Mouse (Mus musculus): ENCODE measurements around the gene Lce3e.

Gene Lce3e

DNA sequence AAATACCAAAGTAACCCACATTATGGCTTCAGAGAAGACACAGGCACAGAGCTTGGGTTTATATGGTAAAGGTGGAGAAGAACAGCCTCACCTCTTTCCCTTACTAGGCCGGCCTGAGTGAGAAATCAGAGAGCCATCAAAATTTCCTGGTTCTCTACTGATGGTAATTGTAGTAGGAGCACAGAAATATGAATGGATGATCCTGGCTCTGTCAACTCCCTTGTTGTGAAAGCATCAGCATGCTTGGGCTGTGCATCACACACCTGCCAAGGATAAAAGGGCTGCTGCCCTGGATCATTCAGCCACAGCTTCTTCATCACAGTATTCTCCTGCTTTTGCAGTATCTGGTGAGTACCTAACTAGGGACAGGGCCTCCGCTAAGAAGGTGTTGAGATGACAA, at the start of gene Lce3e:
Gene Lce3e, plus strand, starts transcription at position 301 of the 400 bp plus-strand sequence.
- no peak for DNase-seq

GRCm38 (mm10) chr3:92920364-92920763, 46.5 kb upstream of the Lce3e start:
- no peak for DNase-seq

- DNase-seq = no peak
Measured at GRCm38 (mm10) chr3:92926130-92926529, 40.7 kb upstream of the Lce3e start, which contains the start of gene Lce3a. TSS of gene Lce3a (minus strand) at chr3:92926230.

- DNase-seq = no peak
Measured at GRCm38 (mm10) chr3:92932679-92933078, 34.2 kb upstream of the Lce3e start, which contains the start of gene Lce3b. TSS of gene Lce3b (plus strand) at chr3:92932979.

GRCm38 (mm10) chr3:92944186-92944585, 22.7 kb upstream of the Lce3e start, which contains the start of gene Lce3c:
TSS of gene Lce3c (plus strand) at chr3:92944486.
- no peak for DNase-seq

GRCm38 (mm10) chr3:92957090-92957489, 9.8 kb upstream of the Lce3e start, which contains the start of gene Lce3d:
TSS of gene Lce3d (plus strand) at chr3:92957390.
- no peak for DNase-seq

GRCm38 (mm10) chr3:92978484-92978883, 11.6 kb downstream of the Lce3e start:
- no peak for DNase-seq

- DNase-seq = no peak
Measured at GRCm38 (mm10) chr3:92991926-92992325, 25.1 kb downstream of the Lce3e start, which contains the start of gene Lce3f. TSS of gene Lce3f (plus strand) at chr3:92992226.

GRCm38 (mm10) chr3:92998691-92999090, 31.8 kb downstream of the Lce3e start:
- DNase-seq = no peak

DNA sequence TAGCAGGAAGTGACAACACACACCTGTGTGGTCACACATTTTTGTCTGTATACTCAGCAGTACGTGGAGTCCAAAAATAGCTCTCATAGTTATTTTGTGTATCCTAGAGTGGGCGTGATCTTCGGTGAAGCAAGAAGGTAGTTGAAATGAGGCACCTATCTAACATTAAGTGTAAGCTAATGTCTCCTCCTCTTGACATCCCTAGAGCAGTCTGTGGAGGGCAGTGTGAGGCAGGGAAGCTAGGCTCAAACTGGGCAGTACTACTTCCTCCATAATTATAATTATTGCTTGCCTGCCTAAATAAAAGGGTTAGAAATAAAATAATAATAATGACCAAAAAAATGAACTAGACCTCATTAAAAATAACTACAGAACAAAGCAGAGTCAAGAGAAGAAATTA, 33.8 kb downstream of the Lce3e start:
- DNase-seq = no peak

DNA sequence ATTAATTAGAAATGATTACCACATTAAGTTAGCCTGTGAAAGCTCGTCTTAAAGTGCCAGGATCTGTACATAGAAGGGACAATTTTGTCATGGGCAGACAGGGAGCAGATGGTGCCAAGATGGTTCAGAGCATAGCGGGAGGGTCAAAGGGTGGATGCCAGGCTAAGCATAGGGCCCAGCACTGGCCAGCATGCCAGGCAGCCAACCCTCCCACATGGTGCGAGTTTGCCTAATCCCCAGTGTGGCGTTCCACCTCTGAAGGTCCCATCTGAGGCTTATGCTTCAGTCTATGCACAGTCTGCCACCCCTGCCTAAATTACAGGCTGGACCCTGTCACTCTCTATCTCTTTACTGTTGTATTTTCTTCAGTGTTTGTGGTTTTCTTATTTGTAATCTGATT, 36.0 kb downstream of the Lce3e start:
- no peak for DNase-seq

- DNase-seq = no peak
Measured at GRCm38 (mm10) chr3:93014378-93014801, 47.5 kb downstream of the Lce3e start.

DNA sequence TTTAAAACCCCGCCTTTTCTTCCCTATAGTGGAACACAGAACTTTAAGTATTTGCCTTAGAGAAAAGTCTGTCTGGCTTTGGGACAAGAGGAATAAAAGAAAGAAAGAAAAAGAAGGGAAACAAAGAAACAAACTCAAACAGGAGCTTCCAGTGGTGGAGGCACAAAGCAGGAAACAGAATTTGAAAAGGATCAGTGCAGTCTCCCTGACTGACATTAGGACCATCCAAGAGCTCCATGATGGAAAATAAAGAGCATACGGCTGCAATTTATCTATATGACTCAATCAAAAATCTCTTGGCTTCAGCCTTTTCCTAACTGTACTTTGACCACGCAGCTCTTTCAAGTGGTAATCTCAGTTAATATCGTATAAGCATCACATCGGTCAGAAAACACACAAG, 48.0 kb downstream of the Lce3e start:
- DNase-seq = no peak

DNA sequence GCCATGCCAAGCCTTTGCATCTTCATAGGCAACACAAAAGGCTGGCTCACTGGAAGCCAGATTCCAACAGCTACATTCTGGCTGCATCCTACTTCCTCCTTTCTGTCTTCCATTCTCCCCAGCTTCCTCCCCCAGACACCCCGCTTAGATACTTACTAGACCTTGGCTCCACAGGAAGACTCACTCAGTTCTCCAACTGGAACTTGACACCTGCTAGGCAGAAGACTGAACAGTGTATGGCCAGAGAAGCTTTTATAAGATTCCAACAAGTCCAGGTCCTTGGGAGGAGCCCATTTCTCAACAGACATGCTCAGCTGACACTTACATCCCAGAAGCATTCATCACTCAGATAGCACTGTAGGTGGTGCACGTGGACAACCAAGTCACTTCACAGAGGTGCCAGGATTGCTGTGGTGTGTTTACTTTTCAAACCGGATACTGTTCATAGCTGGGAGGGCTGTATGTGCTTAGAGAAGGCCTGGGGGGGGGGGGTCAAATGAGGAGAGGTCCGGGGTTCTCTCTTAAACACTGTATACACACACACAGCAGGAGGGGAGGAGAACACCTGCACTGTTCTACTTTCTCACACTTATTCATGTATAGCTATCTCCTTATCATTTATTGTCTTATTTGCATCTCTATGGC, 48.7 kb downstream of the Lce3e start, which contains the start of gene Crct1:
Gene Crct1, minus strand, starts transcription at position 228 of the 645 bp plus-strand sequence.
- DNase-seq = no peak

Measured in spleen, adult 18-20 months (tissue).